Mouse (Mus musculus) midbrain, embryonic 10.5 days (tissue): Measurements from ENCODE around the gene Arhgap45. TPM values are rescaled to one million over a fixed set of nuclear protein-coding genes. Genes with fewer than 3 reads are reported as not detected.
A peak's percentile ranks its signal among the peaks of the same experiment; 100 is the strongest.
"Not testable (repeated sequence)": the region's sequence is repeated elsewhere in the genome, so short reads cannot be mapped to it uniquely, and the experiment has no call there.

Experiments
- DNase-seq: peaks from one replicate; pipeline ENCODE4 v3.0.0-alpha.2; 2017; ENCODE audit warnings: low spot score
- H3K27ac ChIP-seq: fragments of 300-500 bp; sonication (generic); replicated peaks from 2 replicates; pipeline ENCODE4 v1.5.1; 2016; ENCODE audit warnings: mild to moderate bottlenecking
- H3K27me3 ChIP-seq: fragments of 300-500 bp; sonication (generic); 2 replicates; pipeline ENCODE4 v1.6.1; 2016; ENCODE audit warnings: low read depth, mild to moderate bottlenecking; ENCODE audit not compliant: poor library complexity, severe bottlenecking
- H3K36me3 ChIP-seq: fragments of 300-500 bp; sonication (generic); 2 replicates; pipeline ENCODE4 v1.6.1; 2016; ENCODE audit warnings: mild to moderate bottlenecking, moderate library complexity
- H3K4me1 ChIP-seq: fragments of 300-500 bp; sonication (generic); 2 replicates; pipeline ENCODE4 v1.6.1; 2016
- H3K4me3 ChIP-seq: fragments of 300-500 bp; sonication (generic); 2 replicates; pipeline ENCODE4 v1.5.1; 2016; ENCODE audit warnings: mild to moderate bottlenecking, moderate library complexity
- H3K9me3 ChIP-seq: fragments of 300-500 bp; sonication (generic); replicated peaks from 2 replicates; pipeline ENCODE4 v1.6.1; 2016; ENCODE audit warnings: mild to moderate bottlenecking
- WGBS: fragments of 180-500 bp; shearing (Covaris S2); methylation state at CpG from one replicate; pipeline ENCODE4 v1.1.7; 2016; 5-methylcytosine and 5-hydroxymethylcytosine counted together
- polyA plus RNA-seq: library from polyadenylated mRNA; unstranded; fragments of >200 nt; fragmentation: Nextera tagmentation; extraction: Ambion mirVana; gene quantifications from 2 replicates; pipeline ENCODE4 v1.2.1, GENCODE M21; 2016

Gene Arhgap45
- polyA plus RNA-seq, 1 experiment from 2014 or later: 7.9 TPM

DNA sequence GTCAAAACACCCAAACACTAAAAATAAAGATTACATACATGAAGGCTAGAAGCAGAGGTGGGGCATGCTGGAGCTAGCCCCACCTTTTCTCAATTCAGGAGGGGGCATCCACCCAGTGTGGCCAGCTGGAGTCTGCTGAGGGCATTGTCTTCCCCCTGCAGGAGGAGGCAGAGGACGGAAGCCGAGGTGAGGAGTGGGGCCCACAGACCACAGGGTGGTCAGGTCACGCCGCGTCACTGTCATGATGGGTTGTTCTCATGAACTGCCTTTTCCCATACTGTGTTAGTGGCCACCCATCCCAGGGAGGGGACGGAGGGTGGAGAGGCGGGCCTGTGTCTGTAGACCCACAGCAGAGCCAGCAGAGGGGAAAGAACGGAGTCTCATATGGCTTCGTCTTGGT lies 13.7 kb downstream of the Arhgap45 start:
- no peak overlapping the region for H3K4me3 ChIP-seq
- no peaks in the 10 kb centered on the region for H3K9me3 ChIP-seq
- no peak for DNase-seq
- H3K27me3 ChIP-seq: no peaks in the 10 kb centered on the region
- WGBS: 90% methylated on average over 9 of the region's 9 CpGs
- H3K27ac ChIP-seq: no peak overlapping the region; the same call in 1 of the 2 replicates
- H3K4me1 ChIP-seq: 0 out of 2 replicates have a peak, but pooled peaks cover 13% of the 10 kb centered on the region
- H3K36me3 ChIP-seq: peaks cover 11% of the 10 kb centered on the region

DNA sequence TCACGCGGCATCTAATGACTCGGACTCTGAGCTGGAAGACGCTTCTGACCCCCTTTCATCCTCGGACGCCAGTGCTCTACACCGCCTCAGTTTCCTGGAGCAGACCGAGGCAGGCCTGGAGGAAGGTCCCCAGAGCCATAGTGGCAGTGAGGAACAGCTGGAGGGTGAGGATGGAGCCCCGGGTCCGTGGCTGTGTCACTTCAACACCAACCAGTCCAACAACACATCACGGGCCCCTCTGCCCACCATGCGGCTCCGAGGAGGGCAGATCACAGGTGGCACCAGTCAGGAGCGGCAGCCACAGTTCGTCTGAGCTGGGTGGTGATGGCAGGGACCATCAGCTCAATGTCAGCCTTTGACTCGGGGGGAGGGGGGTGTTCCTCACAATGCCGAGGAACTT lies 14.3 kb downstream of the Arhgap45 start:
- no peak for DNase-seq
- Histone ChIP-seq H3K27ac (no peak overlapping the region; the same call in 1 of the 2 replicates), H3K4me3 (no peak overlapping the region), H3K36me3 (peaks cover 16% of the 10 kb centered on the region), H3K27me3 (no peaks in the 10 kb centered on the region), H3K9me3 (no peaks in the 10 kb centered on the region), H3K4me1 (0 out of 2 replicates have a peak, but pooled peaks cover 13% of the 10 kb centered on the region)
- 86% methylated on average over 17 of the region's 17 CpGs for WGBS

DNA sequence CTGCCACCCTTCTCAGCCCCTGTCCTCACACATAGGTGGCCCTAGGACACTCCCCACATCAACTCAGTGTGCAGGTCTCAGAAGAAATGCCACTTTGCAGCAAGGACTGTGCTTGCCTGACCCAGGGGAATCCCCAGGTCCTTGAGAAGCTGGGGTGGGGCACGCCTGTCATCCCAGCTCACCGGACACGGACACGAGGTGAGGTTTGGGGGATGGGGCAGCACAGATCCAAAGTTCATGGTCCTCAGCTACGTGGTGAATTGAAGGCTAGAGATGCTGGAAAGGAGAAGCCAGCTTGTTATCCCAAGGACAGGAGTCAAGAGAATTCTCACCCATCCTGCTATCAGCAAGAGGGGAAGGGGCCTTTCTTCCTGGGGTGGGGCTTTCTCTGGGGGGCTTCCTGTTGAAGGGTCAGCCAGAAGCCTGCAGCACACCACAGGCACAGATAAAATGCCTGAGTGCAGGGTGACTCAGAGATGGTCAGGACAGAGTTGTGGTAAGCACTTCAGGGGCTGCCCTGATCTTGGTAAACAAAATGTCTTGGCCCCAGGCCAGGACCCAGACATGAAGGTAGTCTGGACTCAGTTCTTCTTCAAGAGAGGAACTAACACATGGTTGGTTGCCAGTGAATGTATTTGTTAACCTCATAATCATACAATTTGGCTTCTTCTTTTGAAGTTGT lies 16.5 kb downstream of the Arhgap45 start:
- H3K4me1 ChIP-seq: peaks cover 11% of the 10 kb centered on the region
- WGBS: 71% methylated on average over 5 of the region's 5 CpGs
- no peak overlapping the region for H3K4me3 ChIP-seq
- peaks cover 38% of the 10 kb centered on the region for H3K36me3 ChIP-seq
- H3K27ac ChIP-seq: no peak overlapping the region; the same call in 1 of the 2 replicates
- H3K9me3 ChIP-seq: no peaks in the 10 kb centered on the region
- no peaks in the 10 kb centered on the region for H3K27me3 ChIP-seq
- no peak for DNase-seq

- peak; percentile 36 for DNase-seq
- Histone ChIP-seq H3K4me1 (peaks cover 19% of the 10 kb centered on the region), H3K27ac (no peak overlapping the region), H3K9me3 (no peaks in the 10 kb centered on the region), H3K27me3 (no peaks in the 10 kb centered on the region), H3K36me3 (peaks cover 44% of the 10 kb centered on the region), H3K4me3 (no peak overlapping the region)
- 53% methylated on average over 9 of the region's 9 CpGs for WGBS
Observed at GRCm38 (mm10) chr10:80033511-80034391, 17.3 kb downstream of the Arhgap45 start.

- Histone ChIP-seq H3K27ac (0 out of 2 replicates have a peak overlapping the region, but pooled peaks have one; percentile 4), H3K27me3 (no peaks in the 10 kb centered on the region), H3K4me3 (no peak overlapping the region), H3K9me3 (no peaks in the 10 kb centered on the region), H3K4me1 (peaks cover 29% of the 10 kb centered on the region), H3K36me3 (peaks cover 44% of the 10 kb centered on the region)
- DNase-seq: no peak
- WGBS: 87% methylated on average over 8 of the region's 8 CpGs
Observed at GRCm38 (mm10) chr10:80035148-80035547, 18.7 kb downstream of the Arhgap45 start.

- H3K36me3 ChIP-seq: peaks cover 44% of the 10 kb centered on the region
- peaks cover 29% of the 10 kb centered on the region for H3K4me1 ChIP-seq
- no peak overlapping the region for H3K4me3 ChIP-seq
- WGBS: 94% methylated on average over 5 of the region's 5 CpGs
- no peaks in the 10 kb centered on the region for H3K27me3 ChIP-seq
- H3K27ac ChIP-seq: no peak overlapping the region
- DNase-seq: no peak
- no peaks in the 10 kb centered on the region for H3K9me3 ChIP-seq
Observed at GRCm38 (mm10) chr10:80035686-80036085, 19.2 kb downstream of the Arhgap45 start.

DNA sequence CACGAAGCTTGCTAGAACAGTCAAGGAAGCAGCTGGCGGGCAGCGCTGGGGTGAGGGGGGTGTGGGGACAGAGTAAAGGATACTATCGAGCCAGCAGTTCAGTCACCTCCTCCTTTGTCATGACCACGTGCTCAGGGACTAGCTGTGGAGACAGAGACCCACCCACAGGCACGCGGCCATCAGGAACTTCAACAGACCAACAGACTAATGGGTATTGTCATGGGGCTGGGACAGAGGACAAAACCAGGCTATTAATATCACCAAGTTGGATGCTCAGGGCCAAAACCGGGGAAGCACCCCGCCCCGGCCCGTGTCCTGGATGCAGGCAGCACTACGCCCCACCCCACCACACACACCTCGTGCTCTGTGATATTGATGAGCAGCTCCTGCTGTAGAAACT lies 20.4 kb downstream of the Arhgap45 start:
- WGBS: 92% methylated on average over 13 of the region's 13 CpGs
- Histone ChIP-seq H3K27ac (no peak overlapping the region), H3K4me3 (no peak overlapping the region), H3K4me1 (peaks cover 29% of the 10 kb centered on the region), H3K27me3 (no peaks in the 10 kb centered on the region), H3K36me3 (peaks cover 42% of the 10 kb centered on the region), H3K9me3 (no peaks in the 10 kb centered on the region)
- DNase-seq: no peak

DNA sequence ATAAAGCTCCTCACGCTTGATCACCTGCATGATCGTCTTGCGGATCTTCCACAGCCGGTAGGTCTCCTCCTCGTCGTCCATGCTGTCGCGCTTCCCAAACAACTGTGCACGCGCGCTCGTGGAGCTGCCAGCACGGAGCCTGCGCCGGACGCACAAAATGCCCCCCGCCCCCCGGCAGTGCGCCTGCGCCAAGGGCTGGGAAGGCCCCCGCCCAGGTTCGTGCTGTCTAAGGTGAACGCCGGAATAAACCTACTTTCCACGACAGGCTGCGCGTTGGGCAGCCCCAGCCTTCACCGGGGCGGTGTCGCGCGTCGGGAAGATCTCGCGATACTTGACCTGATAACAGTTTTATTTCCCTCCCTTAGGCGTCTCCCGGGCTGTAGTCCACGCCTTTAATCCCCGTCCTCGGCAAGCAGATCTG lies 23.1 kb downstream of the Arhgap45 start, which contains the start of gene Polr2e:
Gene Polr2e (minus strand): TSS at position 237 of the 421 bp plus-strand sequence.
- Histone ChIP-seq H3K36me3 (peaks cover 40% of the 10 kb centered on the region), H3K9me3 (no peaks in the 10 kb centered on the region), H3K4me3 (peak within 1 kb of the TSS; percentile 70), H3K27ac (peak within 1 kb of the TSS; percentile 78), H3K4me1 (peaks cover 30% of the 10 kb centered on the region), H3K27me3 (no peaks in the 10 kb centered on the region)
- peak; percentile 96 for DNase-seq
- under 1% methylated on average over 40 of the region's 40 CpGs for WGBS

DNA sequence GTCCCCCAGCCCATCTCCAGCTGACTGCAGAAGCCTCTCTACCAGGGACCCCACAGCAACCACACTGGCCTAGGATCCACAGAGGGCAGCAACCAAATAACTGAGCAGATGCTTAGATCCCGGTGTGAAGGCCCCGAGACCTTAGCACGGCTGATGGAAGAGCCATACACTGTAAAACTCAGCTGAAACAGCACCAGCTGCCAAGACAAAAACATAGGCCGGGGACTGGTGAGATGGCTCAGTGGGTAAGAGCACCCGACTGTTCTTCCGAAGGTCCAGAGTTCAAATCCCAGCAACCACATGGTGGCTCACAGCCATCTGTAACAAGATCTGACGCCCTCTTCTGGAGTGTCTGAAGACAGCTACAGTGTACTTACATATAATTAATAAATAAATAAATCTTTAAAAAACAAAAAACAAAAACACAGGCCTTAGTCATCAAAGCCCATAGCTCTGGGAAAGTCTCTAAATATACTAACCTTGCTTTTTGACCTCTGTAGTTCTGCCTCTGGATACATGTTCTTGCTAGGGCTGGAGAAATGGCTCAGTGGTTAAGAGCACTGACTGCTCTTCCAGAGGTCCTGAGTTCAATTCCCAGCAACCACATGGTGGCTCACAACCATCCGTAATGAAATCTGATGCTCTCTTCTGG lies 25.1 kb downstream of the Arhgap45 start:
- WGBS: 86% methylated on average over 8 of the region's 8 CpGs
- H3K36me3 ChIP-seq: peaks cover 20% of the 10 kb centered on the region

DNA sequence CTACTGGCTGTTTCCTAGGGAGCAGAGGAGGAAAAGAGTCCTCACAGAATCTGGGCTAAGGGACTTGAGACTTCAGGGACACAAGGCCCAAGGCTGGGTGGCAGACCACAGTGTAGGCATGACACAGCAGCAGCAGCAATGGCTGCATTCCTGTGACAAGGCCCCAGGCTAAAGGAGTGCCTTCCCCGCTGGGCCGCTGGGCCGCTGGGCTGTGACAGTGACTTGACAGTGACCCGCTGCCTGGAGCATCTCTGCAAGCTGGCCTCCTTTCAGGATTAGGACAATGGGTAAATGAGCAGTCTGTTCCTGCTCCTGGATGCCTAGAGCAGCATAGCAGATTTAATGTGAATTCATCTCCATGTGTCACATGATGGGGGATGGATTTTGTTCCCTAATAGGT lies 27.6 kb downstream of the Arhgap45 start:
- H3K4me1 ChIP-seq: peaks cover 38% of the 10 kb centered on the region
- WGBS: 32% methylated on average over 4 of the region's 4 CpGs
- H3K9me3 ChIP-seq: no peaks in the 10 kb centered on the region
- H3K27ac ChIP-seq: peak overlapping the region; percentile 81
- H3K27me3 ChIP-seq: no peaks in the 10 kb centered on the region
- H3K36me3 ChIP-seq: no peaks in the 10 kb centered on the region
- DNase-seq: peak; percentile 42
- no peak overlapping the region for H3K4me3 ChIP-seq

More for the DNA sequence above, 25.1 kb downstream of the Arhgap45 start:
- H3K4me1 ChIP-seq: peaks cover 27% of the 10 kb centered on the region
- H3K27me3 ChIP-seq, H3K27ac ChIP-seq, H3K4me3 ChIP-seq, DNase-seq, H3K9me3 ChIP-seq: not testable (repeated sequence)

GRCm38 (mm10) chr10:80045364-80045763 lies 28.9 kb downstream of the Arhgap45 start:
- not testable (repeated sequence) for H3K4me3 ChIP-seq, H3K27ac ChIP-seq, H3K27me3 ChIP-seq, DNase-seq, H3K9me3 ChIP-seq, H3K36me3 ChIP-seq
- WGBS: 84% methylated on average over 3 of the region's 4 CpGs
- peaks cover 44% of the 10 kb centered on the region for H3K4me1 ChIP-seq

DNA sequence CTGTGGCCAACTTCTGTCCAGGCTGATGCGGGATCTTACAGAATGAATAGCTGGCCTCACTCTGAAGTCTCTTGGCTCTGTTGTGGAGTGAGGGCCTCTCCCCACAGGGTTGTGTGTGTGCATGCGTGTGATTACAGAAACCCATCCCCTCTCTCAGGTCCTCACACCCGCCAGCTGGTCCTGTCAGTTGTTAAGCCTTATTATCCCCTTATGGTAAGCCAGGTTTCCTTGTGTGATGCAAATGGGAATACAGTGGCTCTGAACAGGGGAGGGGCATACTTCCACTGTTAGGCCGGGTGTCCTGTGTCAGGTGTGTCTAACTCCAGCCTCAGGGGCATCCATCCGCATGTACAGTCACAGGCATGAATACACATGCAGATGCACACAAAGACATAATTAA lies 29.3 kb downstream of the Arhgap45 start:
- Histone ChIP-seq H3K9me3 (no peaks in the 10 kb centered on the region), H3K4me1 (peaks cover 48% of the 10 kb centered on the region), H3K36me3 (no peaks in the 10 kb centered on the region), H3K4me3 (no peak overlapping the region), H3K27ac (no peak overlapping the region; the same call in 1 of the 2 replicates), H3K27me3 (no peaks in the 10 kb centered on the region)
- DNase-seq: no peak
- 87% methylated on average over 5 of the region's 5 CpGs for WGBS
